Mouse (Mus musculus): ENCODE data around the gene Wnk4.

Gene Wnk4

GRCm38 (mm10) chr11:101277381-101278222 lies 17.2 kb downstream of the Wnk4 start:
- no peak for DNase-seq

GRCm38 (mm10) chr11:101278223-101279192 lies 18.1 kb downstream of the Wnk4 start, which contains the start of the genes Cntd1 and Coa3:
Gene Cntd1, plus strand, starts transcription at chr11:101279012.
Gene Coa3, minus strand, starts transcription at chr11:101279114.
- peak; percentile 76 for DNase-seq

- DNase-seq, result no peak
Observed at GRCm38 (mm10) chr11:101279193-101279569, 18.8 kb downstream of the Wnk4 start.

- no peak for DNase-seq
Observed at GRCm38 (mm10) chr11:101280837-101281236, 20.5 kb downstream of the Wnk4 start.

- no peak for DNase-seq
Observed at GRCm38 (mm10) chr11:101282896-101283295, 22.5 kb downstream of the Wnk4 start.

- no peak for DNase-seq
Observed at GRCm38 (mm10) chr11:101283805-101284204, 23.4 kb downstream of the Wnk4 start.

- no peak for DNase-seq
Observed at GRCm38 (mm10) chr11:101287306-101287705, 26.9 kb downstream of the Wnk4 start.

- DNase-seq, result no peak
Observed at GRCm38 (mm10) chr11:101291231-101291630, 30.9 kb downstream of the Wnk4 start.

GRCm38 (mm10) chr11:101295191-101295590 lies 34.8 kb downstream of the Wnk4 start:
- DNase-seq, result no peak

GRCm38 (mm10) chr11:101300881-101301280 lies 40.5 kb downstream of the Wnk4 start:
- DNase-seq, result no peak

GRCm38 (mm10) chr11:101301299-101302003 lies 41.1 kb downstream of the Wnk4 start:
- no peak for DNase-seq

- peak; percentile 99 for DNase-seq
Observed at GRCm38 (mm10) chr11:101302004-101302798, 41.8 kb downstream of the Wnk4 start, which contains the start of gene Becn1. Gene Becn1, minus strand, starts transcription at chr11:101302286.

GRCm38 (mm10) chr11:101307744-101308143 lies 47.4 kb downstream of the Wnk4 start:
- DNase-seq, result no peak

- no peak for DNase-seq
Observed at GRCm38 (mm10) chr11:101311083-101311482, 50.7 kb downstream of the Wnk4 start.

GRCm38 (mm10) chr11:101312150-101312549 lies 51.8 kb downstream of the Wnk4 start:
- no peak for DNase-seq

- no peak for DNase-seq
Observed at GRCm38 (mm10) chr11:101314567-101314966, 54.2 kb downstream of the Wnk4 start.

- no peak for DNase-seq
Observed at GRCm38 (mm10) chr11:101315082-101315650, 54.8 kb downstream of the Wnk4 start.

GRCm38 (mm10) chr11:101315665-101316500 lies 55.5 kb downstream of the Wnk4 start, which contains the start of gene Psme3:
Gene Psme3, plus strand, starts transcription at chr11:101316213.
- peak; percentile 90 for DNase-seq

- peak; percentile 33 for DNase-seq
Observed at GRCm38 (mm10) chr11:101316501-101316917, 56.1 kb downstream of the Wnk4 start.

- DNase-seq, result peak; percentile 75
Observed at GRCm38 (mm10) chr11:101323609-101324008, 63.2 kb downstream of the Wnk4 start.

Measured in right cerebral cortex, postnatal 4 days (tissue).